Mouse (Mus musculus) megakaryocyte, embryonic 14.5 days (primary cell): ENCODE measurements around the gene Atp6v1g2. TPM values are rescaled to one million over a fixed set of nuclear protein-coding genes. Genes with fewer than 3 reads are reported as not detected.

Source experiments
- H3K27me3 ChIP-seq: replicated peaks from 2 replicates; pipeline ENCODE3; 2012; ENCODE audit warnings: inconsistent platforms
- H3K36me3 ChIP-seq: replicated peaks from 2 replicates; pipeline ENCODE3; 2012; ENCODE audit warnings: low read length, inconsistent platforms, mixed read lengths
- H3K4me1 ChIP-seq: 2 replicates; pipeline ENCODE4 v1.6.1; 2012; ENCODE audit warnings: inconsistent platforms
- H3K4me3 ChIP-seq: replicated peaks from 2 replicates; pipeline ENCODE3; 2012; ENCODE audit warnings: moderate library complexity, mild to moderate bottlenecking, inconsistent platforms
- H3K9me3 ChIP-seq: 2 replicates; pipeline ENCODE4 v1.6.1; 2012; ENCODE audit warnings: inconsistent platforms
- FLI1 ChIP-seq: IDR thresholded peaks from 2 replicates; pipeline ENCODE4 v1.6.1; 2012; ENCODE audit warnings: low read length, inconsistent platforms, mixed read lengths
- GATA1 ChIP-seq: IDR thresholded peaks from 3 replicates; pipeline ENCODE4 v1.6.1; 2012; ENCODE audit warnings: mixed read lengths, low read length, inconsistent platforms, borderline replicate concordance
- polyA plus RNA-seq: library from polyadenylated mRNA; stranded (reverse); fragments of >175 nt; gene quantifications from 2 replicates; pipeline ENCODE4 v1.2.3, GENCODE M21; 2012; ENCODE audit warnings: low replicate concordance; ENCODE audit not compliant: insufficient read depth

The Atp6v1g2 gene
- polyA plus RNA-seq, 1 experiment, result 0.86 TPM

DNA sequence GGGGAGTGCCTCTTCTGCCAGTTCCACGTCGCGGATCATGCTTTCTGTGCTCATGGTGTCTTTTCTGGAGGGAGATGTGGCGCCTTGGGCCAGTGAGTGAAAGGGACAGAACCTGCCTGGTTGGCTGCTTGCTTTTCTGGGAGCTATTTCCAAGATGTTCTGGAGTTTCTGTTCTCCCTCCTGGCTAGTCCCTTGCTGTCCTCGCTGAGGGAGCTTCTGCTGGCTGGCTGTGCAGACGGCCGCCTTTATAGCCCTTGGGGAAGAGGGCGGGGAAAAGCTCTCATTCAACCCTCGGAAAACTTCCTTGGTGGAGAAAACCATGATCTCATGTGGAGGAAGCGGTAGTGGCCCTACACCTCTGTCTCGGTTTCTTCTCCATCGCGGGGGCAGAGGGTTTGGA is 31.7 kb upstream of the Atp6v1g2 start, which contains the start of gene Tnf:
Tnf (minus strand) TSS at position 221 of the 400 bp plus-strand sequence.
- H3K4me3 ChIP-seq, result peak within 1 kb of the TSS; percentile 95
- peaks cover 76% of the 10 kb centered on the region for H3K4me1 ChIP-seq
- TF ChIP-seq FLI1, result no peak
- TF ChIP-seq GATA1, result no peak
- H3K9me3 ChIP-seq, result no peaks in the 10 kb centered on the region
- peaks cover 15% of the 10 kb centered on the region for H3K27me3 ChIP-seq
- H3K36me3 ChIP-seq, result peaks cover 16% of the 10 kb centered on the region

DNA sequence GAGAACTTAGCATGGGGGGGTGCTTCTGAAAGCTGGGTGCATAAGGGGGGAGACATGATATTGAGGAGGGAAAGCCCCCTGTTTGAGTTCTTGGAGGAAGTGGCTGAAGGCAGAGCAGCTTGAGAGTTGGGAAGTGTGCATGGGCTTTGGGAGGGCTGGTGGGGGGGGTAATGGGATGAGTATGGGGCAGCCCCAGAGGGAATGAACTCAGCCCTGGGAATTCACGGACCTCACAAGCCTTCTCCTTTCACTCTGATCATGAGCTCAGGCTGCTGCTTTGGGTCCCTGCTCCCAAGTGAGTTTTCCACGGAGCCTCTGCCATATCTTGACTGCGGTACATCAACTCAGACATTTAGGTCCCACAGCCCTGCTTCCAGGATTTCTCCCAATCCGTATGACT is 31.0 kb upstream of the Atp6v1g2 start:
- H3K4me1 ChIP-seq, result peaks cover 71% of the 10 kb centered on the region

DNA sequence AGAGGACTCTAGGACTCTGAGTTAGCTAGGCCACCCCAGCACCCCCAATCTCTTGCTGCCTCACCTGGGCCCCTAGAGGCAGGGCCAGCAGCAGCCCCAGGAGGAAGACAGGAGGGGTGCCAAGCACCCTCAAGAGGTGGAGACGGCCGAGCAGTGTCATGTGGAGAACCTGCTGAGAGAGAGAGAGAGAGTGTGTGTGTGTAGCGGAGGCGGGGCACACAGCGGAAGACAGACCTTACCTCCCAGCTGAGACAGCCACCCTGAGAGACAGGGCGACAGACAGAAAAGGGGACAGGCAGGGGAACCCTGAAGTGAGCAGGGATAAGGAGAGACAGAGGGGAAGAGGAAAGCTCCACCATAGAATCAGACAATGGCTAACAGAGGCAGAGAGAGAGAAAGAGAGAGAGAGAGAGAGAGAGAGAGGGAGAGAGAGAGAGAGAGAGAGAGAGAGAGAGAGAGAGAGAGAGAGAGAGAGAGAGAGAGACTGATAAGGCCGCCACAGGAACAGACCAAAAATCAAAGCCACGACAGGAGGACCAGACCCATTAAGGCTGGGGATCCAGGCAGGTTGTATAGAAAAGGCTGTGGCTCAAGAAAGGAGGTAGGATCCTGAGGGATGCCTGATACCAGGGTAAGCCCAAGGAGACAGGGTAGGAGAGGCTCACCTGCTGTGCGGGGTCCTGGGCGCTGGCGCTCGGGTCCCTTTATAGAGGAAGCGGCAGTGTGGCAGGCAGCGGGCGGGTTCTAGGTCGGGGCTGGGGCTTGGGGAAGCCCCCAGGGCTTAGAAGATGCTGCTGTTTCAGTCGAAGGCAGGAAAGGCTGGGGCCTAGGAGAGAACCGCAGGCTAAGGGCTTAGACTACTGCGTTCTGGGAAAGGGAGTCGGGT is 28.7 kb upstream of the Atp6v1g2 start, which contains the start of gene Lta:
Lta (minus strand) TSS at position 858 of the 886 bp plus-strand sequence.
- no peaks in the 10 kb centered on the region for H3K9me3 ChIP-seq
- TF ChIP-seq GATA1, result no peak
- TF ChIP-seq FLI1, result no peak
- peaks cover 74% of the 10 kb centered on the region for H3K4me1 ChIP-seq
- H3K36me3 ChIP-seq, result peaks cover 6% of the 10 kb centered on the region
- peaks cover 15% of the 10 kb centered on the region for H3K27me3 ChIP-seq
- H3K4me3 ChIP-seq, result no peak within 1 kb of the TSS

More for the DNA sequence above, 31.0 kb upstream of the Atp6v1g2 start:
- peak overlapping the region; percentile 95 for H3K4me3 ChIP-seq
- H3K27me3 ChIP-seq, result peaks cover 15% of the 10 kb centered on the region
- H3K9me3 ChIP-seq, result no peaks in the 10 kb centered on the region
- H3K36me3 ChIP-seq, result peaks cover 16% of the 10 kb centered on the region
- TF ChIP-seq FLI1 (no peak), GATA1 (no peak)

DNA sequence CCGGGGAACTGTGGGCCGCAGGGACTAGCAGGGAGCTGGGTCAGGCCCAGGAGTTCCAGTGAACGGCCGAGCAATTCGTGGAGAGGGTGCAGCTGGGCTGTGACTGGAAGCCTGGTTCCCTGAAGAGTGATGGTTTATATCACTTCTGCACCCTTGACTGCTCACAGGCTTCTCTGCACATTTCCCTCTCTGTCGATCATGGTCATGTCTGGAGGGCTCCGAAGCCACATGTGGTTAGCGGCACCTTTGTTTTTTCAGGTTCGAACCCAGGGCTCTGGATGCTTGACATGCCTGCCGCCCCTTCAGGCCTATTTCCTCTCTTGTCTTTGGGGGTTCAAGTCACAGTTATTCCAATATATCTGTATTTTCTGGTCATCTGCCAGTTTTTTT is 28.1 kb upstream of the Atp6v1g2 start:
- peaks cover 15% of the 10 kb centered on the region for H3K27me3 ChIP-seq
- H3K4me1 ChIP-seq, result peaks cover 74% of the 10 kb centered on the region
- H3K4me3 ChIP-seq, result no peak overlapping the region
- TF ChIP-seq GATA1 (no peak), FLI1 (no peak)
- no peaks in the 10 kb centered on the region for H3K9me3 ChIP-seq
- H3K36me3 ChIP-seq, result no peaks in the 10 kb centered on the region

DNA sequence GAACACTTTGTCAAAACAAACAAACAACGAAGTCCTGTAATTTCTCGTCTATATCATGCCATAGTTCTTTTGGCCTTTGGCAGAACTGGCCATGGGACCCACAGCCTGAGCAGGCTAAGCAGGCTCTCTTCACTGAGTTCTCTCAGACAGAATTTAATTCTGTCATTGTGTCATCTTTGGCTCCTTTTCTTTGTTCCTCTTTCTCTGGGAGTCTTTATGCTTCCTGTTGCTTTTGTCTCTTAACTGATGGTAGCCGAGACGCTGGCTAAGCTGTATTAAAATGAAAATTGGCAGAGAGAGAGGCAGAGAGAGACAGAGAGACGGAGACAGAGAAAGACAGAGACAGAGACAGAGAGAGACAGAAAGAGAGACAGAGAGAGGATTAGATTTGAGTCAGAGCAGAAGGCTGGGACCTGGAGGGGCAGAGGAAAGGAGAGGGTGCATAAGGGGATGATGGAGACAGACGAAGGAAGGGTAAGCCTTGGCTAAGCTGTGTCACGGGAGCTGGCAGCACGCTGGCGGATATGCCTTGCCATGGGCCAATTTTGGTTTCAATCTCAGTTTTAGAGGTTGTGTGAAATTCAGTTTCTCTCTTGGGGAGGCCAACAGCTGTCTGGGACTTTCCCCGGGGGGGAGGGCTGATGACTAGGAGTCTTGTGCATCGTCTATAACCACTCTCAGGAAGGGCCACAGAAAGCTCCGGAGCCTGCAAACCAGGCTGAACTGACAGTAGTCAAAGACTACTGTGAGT is 23.5 kb upstream of the Atp6v1g2 start:
- peaks cover 57% of the 10 kb centered on the region for H3K4me1 ChIP-seq
- H3K4me3 ChIP-seq, result peak overlapping the region; percentile 73

DNA sequence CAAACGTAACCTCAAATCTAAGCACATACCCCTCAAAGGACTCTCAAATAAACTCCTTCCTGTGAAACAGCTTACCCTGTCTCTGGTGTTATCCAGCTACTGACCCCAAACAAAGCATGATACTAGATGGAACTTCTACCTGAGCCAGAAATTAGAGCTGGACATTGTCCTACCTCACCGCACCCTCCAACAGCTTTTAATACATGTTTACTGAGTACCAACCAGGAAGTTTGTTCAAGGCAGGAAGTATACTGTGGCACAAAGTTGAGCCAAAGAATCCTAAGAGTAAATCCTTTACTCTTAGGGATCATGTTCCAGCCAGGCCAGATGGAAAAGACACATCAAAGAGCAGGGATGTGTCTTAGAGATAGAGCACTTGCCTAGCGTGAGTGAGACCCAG is 22.9 kb upstream of the Atp6v1g2 start:
- Histone ChIP-seq H3K9me3 (no peaks in the 10 kb centered on the region), H3K36me3 (no peaks in the 10 kb centered on the region), H3K4me3 (no peak overlapping the region), H3K4me1 (peaks cover 58% of the 10 kb centered on the region), H3K27me3 (no peaks in the 10 kb centered on the region)
- TF ChIP-seq GATA1, result no peak
- TF ChIP-seq FLI1, result no peak

More for the DNA sequence above, 23.5 kb upstream of the Atp6v1g2 start:
- H3K27me3 ChIP-seq, result peaks cover under 1% of the 10 kb centered on the region
- H3K9me3 ChIP-seq, result no peaks in the 10 kb centered on the region
- no peaks in the 10 kb centered on the region for H3K36me3 ChIP-seq
- no peak for TF ChIP-seq FLI1
- no peak for TF ChIP-seq GATA1

DNA sequence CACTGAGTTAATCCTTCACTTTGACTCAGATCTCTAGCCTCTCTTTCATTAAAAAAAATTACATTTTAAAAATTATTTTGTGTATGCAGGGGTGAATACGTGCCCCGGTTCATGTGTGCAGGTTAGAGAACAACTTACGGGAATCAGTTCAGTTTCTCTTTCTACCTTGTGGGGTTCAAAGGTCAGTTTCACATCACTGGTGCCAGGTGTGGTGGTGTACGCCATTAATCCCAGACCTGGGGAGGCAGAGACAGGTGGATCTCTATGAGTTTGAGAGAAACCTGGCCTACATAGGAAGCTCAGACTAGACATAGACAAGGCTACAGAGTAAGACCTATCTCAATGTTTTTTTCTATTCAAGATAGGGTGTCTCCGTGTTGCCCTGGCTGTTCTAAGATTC is 20.4 kb upstream of the Atp6v1g2 start:
- Histone ChIP-seq H3K9me3 (no peaks in the 10 kb centered on the region), H3K36me3 (peaks cover 2% of the 10 kb centered on the region), H3K4me3 (no peak overlapping the region), H3K27me3 (no peaks in the 10 kb centered on the region), H3K4me1 (peaks cover 75% of the 10 kb centered on the region)
- TF ChIP-seq FLI1, result no peak

DNA sequence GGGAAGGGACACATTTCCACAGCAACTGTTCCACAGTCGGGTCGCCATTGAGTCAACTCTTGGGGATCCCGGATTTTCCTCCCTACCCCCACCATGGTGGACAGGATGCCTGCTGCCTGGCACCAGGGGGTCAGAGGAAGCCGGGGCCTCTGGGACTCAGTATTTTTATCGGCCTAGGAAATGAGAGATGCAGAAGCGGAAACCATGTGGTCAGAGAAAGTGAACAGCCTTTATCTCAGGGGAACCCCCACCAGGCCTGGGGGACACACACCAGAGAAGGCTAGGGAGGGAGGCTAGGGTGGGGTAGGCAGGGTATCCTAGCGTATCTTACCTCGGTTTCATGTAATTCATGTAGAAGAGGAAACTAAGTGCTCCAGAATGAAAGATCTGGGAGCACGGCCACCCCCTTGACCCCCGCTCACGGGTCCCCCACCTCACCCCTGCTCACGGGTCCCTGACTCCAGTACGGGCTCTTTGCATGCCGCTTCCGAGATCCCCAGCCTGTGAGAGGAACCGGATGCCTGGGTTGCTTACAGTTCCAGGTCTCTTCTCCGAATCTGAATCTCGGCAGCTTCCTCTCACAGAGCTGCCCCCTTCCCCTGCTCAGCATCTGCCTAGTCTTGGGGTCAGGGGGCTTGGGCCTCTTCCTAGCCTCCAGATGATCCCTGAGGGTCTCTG is 14.8 kb upstream of the Atp6v1g2 start:
- H3K27me3 ChIP-seq, result no peaks in the 10 kb centered on the region
- peaks cover 93% of the 10 kb centered on the region for H3K4me1 ChIP-seq
- TF ChIP-seq GATA1 (no peak; the same call in 2 of the 3 replicates), FLI1 (no peak)
- H3K4me3 ChIP-seq, result peak overlapping the region; percentile 81
- peaks cover 34% of the 10 kb centered on the region for H3K36me3 ChIP-seq
- H3K9me3 ChIP-seq, result no peaks in the 10 kb centered on the region

DNA sequence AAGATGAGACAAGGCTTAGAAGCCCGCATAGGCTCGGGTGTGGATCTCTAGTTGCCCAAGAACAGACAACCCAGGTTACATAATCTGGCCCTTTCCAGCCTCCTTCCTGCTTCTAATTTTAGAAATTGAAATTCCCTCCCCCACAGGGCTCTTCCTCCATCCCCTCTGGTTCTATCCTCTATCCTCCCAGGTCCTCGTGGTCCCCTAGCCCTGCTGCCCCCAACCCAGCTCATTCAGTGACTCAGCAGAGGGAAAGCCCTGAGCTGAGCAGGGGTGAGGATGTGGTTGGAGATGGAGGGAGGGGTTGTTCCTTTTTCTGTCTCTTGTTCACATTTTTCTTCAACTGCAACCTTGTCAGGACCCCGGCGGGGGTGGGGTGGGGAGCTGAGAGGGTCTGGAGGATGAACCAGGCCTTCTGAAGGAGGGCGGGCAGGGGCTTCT is 13.8 kb upstream of the Atp6v1g2 start:
- Histone ChIP-seq H3K4me3 (peak overlapping the region; percentile 81), H3K9me3 (no peaks in the 10 kb centered on the region), H3K36me3 (peaks cover 36% of the 10 kb centered on the region), H3K4me1 (peaks cover 90% of the 10 kb centered on the region), H3K27me3 (no peaks in the 10 kb centered on the region)
- no peak for TF ChIP-seq FLI1
